Mouse (Mus musculus) kidney, adult 2 months (tissue): Measurements from ENCODE around the gene Prrt1. TPM values are rescaled to one million over a fixed set of nuclear protein-coding genes. Genes with fewer than 3 reads are reported as not detected.
A peak's percentile ranks its signal among the peaks of the same experiment; 100 is the strongest.

Experiments
- DNase-seq: peaks from one replicate; pipeline ENCODE4 v3.0.0; 2021
- H3K27ac ChIP-seq: fragments of 200-500 bp; 2 replicates; pipeline ENCODE4 v1.5.1; 2012; ENCODE audit warnings: low read depth, low read length, control low read depth, inconsistent platforms; ENCODE audit not compliant: insufficient read depth
- H3K27me3 ChIP-seq: fragments of 200-500 bp; replicated peaks from 2 replicates; pipeline ENCODE4 v1.6.1; 2012; ENCODE audit warnings: mild to moderate bottlenecking, moderate library complexity, low read length, inconsistent platforms; ENCODE audit not compliant: control insufficient read depth, insufficient read depth
- H3K36me3 ChIP-seq: fragments of 200-500 bp; 2 replicates; pipeline ENCODE4 v1.6.1; 2012; ENCODE audit warnings: mild to moderate bottlenecking, moderate library complexity, low read length, inconsistent platforms; ENCODE audit not compliant: control insufficient read depth, insufficient read depth
- H3K4me1 ChIP-seq: fragments of 200-500 bp; 2 replicates; pipeline ENCODE4 v1.6.1; 2011; ENCODE audit warnings: low read length; ENCODE audit not compliant: control insufficient read depth, insufficient read depth
- H3K4me3 ChIP-seq: fragments of 200-500 bp; 2 replicates; pipeline ENCODE4 v1.5.1; 2011; ENCODE audit warnings: mild to moderate bottlenecking, low read depth, low read length, control low read depth; ENCODE audit not compliant: insufficient read depth
- CTCF ChIP-seq: fragments of 200-500 bp; conservative IDR thresholded peaks from 2 replicates; pipeline ENCODE4 v1.5.1; 2011; ENCODE audit warnings: low read depth, mild to moderate bottlenecking, control low read depth, low read length, moderate library complexity, mixed read lengths; ENCODE audit not compliant: insufficient read depth, insufficient read length
- POLR2A ChIP-seq: fragments of 200-500 bp; IDR thresholded peaks from one replicate; pipeline ENCODE4 v1.6.1; 2011; ENCODE audit warnings: low read depth, low read length, control low read depth
- WGBS: fragments of 180-500 bp; shearing (Covaris S2); methylation state at CpG from one replicate; pipeline ENCODE4 v1.1.7; 2018; 5-methylcytosine and 5-hydroxymethylcytosine counted together
- polyA plus RNA-seq: library from polyadenylated mRNA; depleted of rRNA; stranded (reverse); fragments of >200 nt; gene quantifications from 2 replicates; pipeline ENCODE4 v1.2.3, GENCODE M21; 2012

Gene Prrt1
- polyA plus RNA-seq, 1 experiment = 2.7 TPM

GRCm38 (mm10) chr17:34651507-34652221, 22.3 kb downstream of the Prrt1 start:
- 43% methylated on average over 19 of the region's 19 CpGs for WGBS
- Histone ChIP-seq H3K36me3 (no peaks in the 10 kb centered on the region; the same call in 1 of the 2 replicates), H3K4me1 (peaks cover 8% of the 10 kb centered on the region; the same call in 1 of the 2 replicates), H3K27me3 (no peaks in the 10 kb centered on the region), H3K4me3 (no peak overlapping the region), H3K27ac (no peak overlapping the region)
- no peak for TF ChIP-seq POLR2A
- TF ChIP-seq CTCF = peak; percentile 54; the same call in 1 of the 2 replicates
- peak; percentile 69 for DNase-seq

- Histone ChIP-seq H3K27me3 (no peaks in the 10 kb centered on the region), H3K4me3 (no peak overlapping the region), H3K27ac (no peak overlapping the region), H3K36me3 (no peaks in the 10 kb centered on the region; the same call in 1 of the 2 replicates), H3K4me1 (peaks cover 8% of the 10 kb centered on the region; the same call in 1 of the 2 replicates)
- TF ChIP-seq CTCF = no peak
- TF ChIP-seq POLR2A = no peak
- 76% methylated on average over 10 of the region's 10 CpGs for WGBS
- DNase-seq = no peak
Measured at GRCm38 (mm10) chr17:34652546-34652945, 23.2 kb downstream of the Prrt1 start.

- no peak for DNase-seq
- Histone ChIP-seq H3K36me3 (no peaks in the 10 kb centered on the region; the same call in 1 of the 2 replicates), H3K4me1 (peaks cover 8% of the 10 kb centered on the region; the same call in 1 of the 2 replicates), H3K27ac (no peak overlapping the region), H3K27me3 (no peaks in the 10 kb centered on the region), H3K4me3 (no peak overlapping the region)
- WGBS = 94% methylated on average over 8 of the region's 8 CpGs
- no peak for TF ChIP-seq POLR2A
- TF ChIP-seq CTCF = no peak
Measured at GRCm38 (mm10) chr17:34652985-34653384, 23.7 kb downstream of the Prrt1 start.

GRCm38 (mm10) chr17:34653746-34654285, 24.5 kb downstream of the Prrt1 start:
- Histone ChIP-seq H3K36me3 (no peaks in the 10 kb centered on the region; the same call in 1 of the 2 replicates), H3K4me1 (peaks cover 8% of the 10 kb centered on the region; the same call in 1 of the 2 replicates), H3K27ac (no peak overlapping the region; the same call in 1 of the 2 replicates), H3K27me3 (no peaks in the 10 kb centered on the region), H3K4me3 (no peak overlapping the region)
- TF ChIP-seq POLR2A = no peak
- peak; percentile 65 for TF ChIP-seq CTCF
- WGBS = 70% methylated on average over 9 of the region's 9 CpGs
- DNase-seq = peak; percentile 60

- H3K27ac ChIP-seq = peak overlapping the region; percentile 41
- DNase-seq = no peak
- H3K4me1 ChIP-seq = peaks cover 11% of the 10 kb centered on the region
- H3K4me3 ChIP-seq = no peak overlapping the region
- H3K27me3 ChIP-seq = no peaks in the 10 kb centered on the region
- WGBS = 83% methylated on average over 13 of the region's 13 CpGs
- H3K36me3 ChIP-seq = no peaks in the 10 kb centered on the region; the same call in 1 of the 2 replicates
- TF ChIP-seq POLR2A (no peak), CTCF (no peak)
Measured at GRCm38 (mm10) chr17:34654392-34654791, 25.1 kb downstream of the Prrt1 start.

- peaks cover 17% of the 10 kb centered on the region for H3K4me1 ChIP-seq
- peak; percentile 88 for DNase-seq
- H3K27ac ChIP-seq = peak overlapping the region; percentile 41; the same call in 1 of the 2 replicates
- 59% methylated on average over 7 of the region's 7 CpGs for WGBS
- TF ChIP-seq CTCF (no peak), POLR2A (no peak)
- H3K27me3 ChIP-seq = no peaks in the 10 kb centered on the region
- H3K4me3 ChIP-seq = no peak overlapping the region
- H3K36me3 ChIP-seq = no peaks in the 10 kb centered on the region; the same call in 1 of the 2 replicates
Measured at GRCm38 (mm10) chr17:34655160-34655559, 25.8 kb downstream of the Prrt1 start.

- no peaks in the 10 kb centered on the region for H3K27me3 ChIP-seq
- no peaks in the 10 kb centered on the region; the same call in 1 of the 2 replicates for H3K36me3 ChIP-seq
- H3K4me1 ChIP-seq = peaks cover 17% of the 10 kb centered on the region
- no peak overlapping the region for H3K4me3 ChIP-seq
- DNase-seq = peak; percentile 95
- TF ChIP-seq CTCF (peak; percentile 37), POLR2A (no peak)
- 9% methylated on average over 4 of the region's 4 CpGs for WGBS
- peak overlapping the region; percentile 48 for H3K27ac ChIP-seq
Measured at GRCm38 (mm10) chr17:34655581-34655991, 26.3 kb downstream of the Prrt1 start.
